Mouse (Mus musculus) c-Kit-positive CD71-positive TER-119-positive erythroid progenitor cells, embryonic 14.5 days (primary cell): Measurements from ENCODE around the gene Nxn.
"Not testable (repeated sequence)": the region's sequence is repeated elsewhere in the genome, so short reads cannot be mapped to it uniquely, and the experiment has no call there.

Source experiments
- DNase-seq: peaks from one replicate; pipeline ENCODE4 v3.0.0-alpha.2; 2013; ENCODE audit warnings: low spot score

Nxn gene

DNA sequence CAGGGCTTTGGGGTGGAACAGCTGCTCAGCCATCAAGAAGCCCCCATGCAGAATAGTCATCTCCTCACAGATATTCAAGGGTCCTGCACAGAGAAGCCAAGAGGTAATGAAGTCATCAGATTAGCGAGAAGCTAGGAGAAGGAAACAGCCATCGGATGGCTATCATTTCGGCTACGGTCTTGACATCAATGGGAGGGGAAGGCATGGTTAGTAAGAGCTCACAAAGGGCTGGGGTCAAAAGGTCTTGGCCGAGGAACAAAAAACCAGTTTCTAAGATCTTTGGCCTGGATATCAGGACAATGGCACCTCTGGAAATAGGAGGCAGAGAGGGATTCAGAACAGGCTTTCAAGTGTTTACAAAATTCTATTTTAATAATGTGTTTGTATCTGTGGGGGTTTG lies 185.1 kb downstream of the Nxn start:
- DNase-seq: no peak

- not testable (repeated sequence) for DNase-seq
Measured at GRCm38 (mm10) chr11:76211595-76211994, 187.3 kb downstream of the Nxn start.

- DNase-seq: no peak
Measured at GRCm38 (mm10) chr11:76210228-76210985, 188.5 kb downstream of the Nxn start.
